Mouse (Mus musculus): Measurements from ENCODE around the gene Ankrd11. TPM values are rescaled to one million over a fixed set of nuclear protein-coding genes. Genes with fewer than 3 reads are reported as not detected.

Gene Ankrd11
- polyA plus RNA-seq, 1 experiment from 2014 or later: 58.2 TPM

GRCm38 (mm10) chr8:122951456-122951855 is 90.6 kb downstream of the Ankrd11 start:
- peaks cover 35% of the 10 kb centered on the region for H3K4me1 ChIP-seq (replicated peaks)
- no peaks in the 10 kb centered on the region for H3K27me3 ChIP-seq
- no peaks in the 10 kb centered on the region for H3K9me3 ChIP-seq
- WGBS: 92% methylated on average over 5 of the region's 5 CpGs
- H3K36me3 ChIP-seq: no peaks in the 10 kb centered on the region
- no peak overlapping the region for H3K9ac ChIP-seq
- no peak overlapping the region for H3K4me3 ChIP-seq
- no peak overlapping the region for H3K27ac ChIP-seq (replicated peaks)
- no peak overlapping the region for H3K4me2 ChIP-seq
- no peak for ATAC-seq (ENCODE audit: low read depth)

GRCm38 (mm10) chr8:122949701-122950100 is 92.4 kb downstream of the Ankrd11 start:
- Histone ChIP-seq H3K4me1 (replicated peaks) (peaks cover 36% of the 10 kb centered on the region), H3K9ac (no peak overlapping the region), H3K4me2 (no peak overlapping the region), H3K9me3 (no peaks in the 10 kb centered on the region), H3K27me3 (no peaks in the 10 kb centered on the region), H3K36me3 (no peaks in the 10 kb centered on the region), H3K4me3 (no peak overlapping the region), H3K27ac (replicated peaks) (peak overlapping the region; percentile 6; the same call in 1 of the 2 replicates)
- WGBS: 80% methylated on average over 5 of the region's 5 CpGs
- ATAC-seq (ENCODE audit: low read depth): no peak

- no peak for ATAC-seq (ENCODE audit: low read depth)
- WGBS: 77% methylated on average over 2 of the region's 2 CpGs
- H3K4me3 ChIP-seq: no peak overlapping the region
- no peaks in the 10 kb centered on the region for H3K27me3 ChIP-seq
- H3K36me3 ChIP-seq: no peaks in the 10 kb centered on the region
- peaks cover 43% of the 10 kb centered on the region for H3K4me1 ChIP-seq (replicated peaks)
- no peak overlapping the region for H3K27ac ChIP-seq (replicated peaks)
- no peak overlapping the region for H3K9ac ChIP-seq
- no peaks in the 10 kb centered on the region for H3K9me3 ChIP-seq
- no peak overlapping the region for H3K4me2 ChIP-seq
Measured at GRCm38 (mm10) chr8:122945775-122946174, 96.3 kb downstream of the Ankrd11 start.

- Histone ChIP-seq H3K4me2 (no peak overlapping the region), H3K4me1 (replicated peaks) (peaks cover 38% of the 10 kb centered on the region), H3K27me3 (no peaks in the 10 kb centered on the region), H3K4me3 (no peak overlapping the region), H3K36me3 (no peaks in the 10 kb centered on the region), H3K27ac (replicated peaks) (no peak overlapping the region), H3K9me3 (no peaks in the 10 kb centered on the region), H3K9ac (no peak overlapping the region)
- ATAC-seq (ENCODE audit: low read depth): peak; percentile 63
- WGBS: 62% methylated on average over 9 of the region's 9 CpGs
Measured at GRCm38 (mm10) chr8:122942803-122943713, 99.0 kb downstream of the Ankrd11 start.

GRCm38 (mm10) chr8:122938591-122938990 is 103.5 kb downstream of the Ankrd11 start:
- no peak overlapping the region for H3K4me3 ChIP-seq
- H3K9me3 ChIP-seq: no peaks in the 10 kb centered on the region
- H3K27ac ChIP-seq (replicated peaks): no peak overlapping the region
- H3K4me2 ChIP-seq: no peak overlapping the region
- H3K4me1 ChIP-seq (replicated peaks): peaks cover 66% of the 10 kb centered on the region
- no peak for ATAC-seq (ENCODE audit: low read depth)
- no peaks in the 10 kb centered on the region for H3K36me3 ChIP-seq
- no peak overlapping the region for H3K9ac ChIP-seq
- no peaks in the 10 kb centered on the region for H3K27me3 ChIP-seq
- 54% methylated on average over 4 of the region's 4 CpGs for WGBS

- no peak for ATAC-seq (ENCODE audit: low read depth)
- Histone ChIP-seq H3K9ac (no peak overlapping the region), H3K4me1 (replicated peaks) (peaks cover 64% of the 10 kb centered on the region), H3K4me2 (no peak overlapping the region), H3K36me3 (no peaks in the 10 kb centered on the region), H3K27me3 (no peaks in the 10 kb centered on the region), H3K9me3 (no peaks in the 10 kb centered on the region), H3K4me3 (no peak overlapping the region), H3K27ac (replicated peaks) (0 out of 2 replicates have a peak overlapping the region, but pooled peaks have one; percentile 4)
- WGBS: 61% methylated on average over 3 of the region's 3 CpGs
Measured at GRCm38 (mm10) chr8:122938170-122938569, 103.9 kb downstream of the Ankrd11 start.

- Histone ChIP-seq H3K9me3 (no peaks in the 10 kb centered on the region), H3K4me3 (no peak overlapping the region), H3K27ac (replicated peaks) (no peak overlapping the region), H3K9ac (no peak overlapping the region), H3K36me3 (no peaks in the 10 kb centered on the region), H3K4me2 (no peak overlapping the region), H3K4me1 (replicated peaks) (peaks cover 62% of the 10 kb centered on the region), H3K27me3 (no peaks in the 10 kb centered on the region)
- WGBS: 89% methylated on average over 2 of the region's 2 CpGs
- ATAC-seq (ENCODE audit: low read depth): no peak
Measured at GRCm38 (mm10) chr8:122937545-122938053, 104.5 kb downstream of the Ankrd11 start.

- 90% methylated on average over 3 of the region's 3 CpGs for WGBS
- Histone ChIP-seq H3K4me2 (no peak overlapping the region), H3K4me3 (no peak overlapping the region), H3K9ac (0 out of 2 replicates have a peak overlapping the region, but pooled peaks have one; percentile 4), H3K27me3 (no peaks in the 10 kb centered on the region), H3K9me3 (no peaks in the 10 kb centered on the region), H3K4me1 (replicated peaks) (peaks cover 70% of the 10 kb centered on the region), H3K36me3 (no peaks in the 10 kb centered on the region), H3K27ac (replicated peaks) (no peak overlapping the region)
- no peak for ATAC-seq (ENCODE audit: low read depth)
Measured at GRCm38 (mm10) chr8:122935912-122936311, 106.2 kb downstream of the Ankrd11 start.

GRCm38 (mm10) chr8:122935118-122935517 is 107.0 kb downstream of the Ankrd11 start:
- H3K4me2 ChIP-seq: no peak overlapping the region
- no peaks in the 10 kb centered on the region for H3K9me3 ChIP-seq
- H3K27me3 ChIP-seq: no peaks in the 10 kb centered on the region
- H3K9ac ChIP-seq: peak overlapping the region; percentile 4; the same call in 1 of the 2 replicates
- H3K4me3 ChIP-seq: no peak overlapping the region
- ATAC-seq (ENCODE audit: low read depth): peak; percentile 63
- H3K27ac ChIP-seq (replicated peaks): peak overlapping the region; percentile 55
- WGBS: 30% methylated on average over 1 of the region's 1 CpGs
- no peaks in the 10 kb centered on the region for H3K36me3 ChIP-seq
- peaks cover 70% of the 10 kb centered on the region for H3K4me1 ChIP-seq (replicated peaks)

- Histone ChIP-seq H3K9me3 (no peaks in the 10 kb centered on the region), H3K4me2 (no peak overlapping the region), H3K4me3 (no peak overlapping the region), H3K36me3 (no peaks in the 10 kb centered on the region), H3K9ac (no peak overlapping the region), H3K27ac (replicated peaks) (no peak overlapping the region), H3K4me1 (replicated peaks) (peaks cover 64% of the 10 kb centered on the region), H3K27me3 (no peaks in the 10 kb centered on the region)
- ATAC-seq (ENCODE audit: low read depth): no peak
Measured at GRCm38 (mm10) chr8:122933973-122934372, 108.1 kb downstream of the Ankrd11 start.

GRCm38 (mm10) chr8:122932561-122932959 is 109.5 kb downstream of the Ankrd11 start:
- H3K4me3 ChIP-seq: no peak overlapping the region
- no peak overlapping the region for H3K9ac ChIP-seq
- H3K9me3 ChIP-seq: no peaks in the 10 kb centered on the region
- no peak for ATAC-seq (ENCODE audit: low read depth)
- peaks cover 51% of the 10 kb centered on the region for H3K4me1 ChIP-seq (replicated peaks)
- H3K27me3 ChIP-seq: no peaks in the 10 kb centered on the region
- 96% methylated on average over 2 of the region's 2 CpGs for WGBS
- no peak overlapping the region for H3K4me2 ChIP-seq
- no peak overlapping the region for H3K27ac ChIP-seq (replicated peaks)
- no peaks in the 10 kb centered on the region for H3K36me3 ChIP-seq

GRCm38 (mm10) chr8:122931834-122932560 is 110.1 kb downstream of the Ankrd11 start:
- Histone ChIP-seq H3K27me3 (no peaks in the 10 kb centered on the region), H3K4me1 (replicated peaks) (peaks cover 47% of the 10 kb centered on the region), H3K9me3 (no peaks in the 10 kb centered on the region), H3K4me2 (no peak overlapping the region), H3K36me3 (no peaks in the 10 kb centered on the region), H3K9ac (no peak overlapping the region), H3K27ac (replicated peaks) (no peak overlapping the region), H3K4me3 (no peak overlapping the region)
- ATAC-seq (ENCODE audit: low read depth): no peak
- 74% methylated on average over 3 of the region's 3 CpGs for WGBS
